Mouse (Mus musculus) lung, postnatal 4 days (tissue): ENCODE measurements around the gene Socs3.
A peak's percentile ranks its signal among the peaks of the same experiment; 100 is the strongest.

ENCODE experiments used
- DNase-seq, 2 experiments: peaks; one replicate each; pipeline ENCODE4 v3.0.0; 2021

Socs3 gene

GRCm38 (mm10) chr11:117969945-117970872 is at the start of gene Socs3:
Gene Socs3, minus strand, starts transcription at chr11:117970047.
- peak; percentile 91 to 95 for DNase-seq

DNA sequence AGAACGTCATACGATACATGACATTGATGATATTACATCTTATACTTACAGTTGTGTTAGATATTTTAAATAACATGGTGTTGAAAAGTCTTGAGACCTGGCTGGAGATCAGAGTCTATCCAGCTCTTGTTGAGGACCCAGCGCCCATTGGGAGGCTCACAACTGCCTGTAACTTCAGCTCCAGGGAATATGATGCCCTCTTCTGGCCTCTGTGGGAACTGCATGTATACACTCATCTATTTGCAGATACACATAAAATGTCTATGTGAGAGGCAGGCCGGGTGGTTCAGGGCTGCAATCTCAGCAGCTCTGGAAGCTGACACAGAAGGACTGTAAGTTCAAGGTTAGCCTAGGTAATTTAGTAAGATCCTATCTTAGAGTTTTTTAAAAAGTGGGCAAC is 48.5 kb upstream of the Socs3 start:
- peak in 1 of 2 experiments; percentile 24 for DNase-seq

DNA sequence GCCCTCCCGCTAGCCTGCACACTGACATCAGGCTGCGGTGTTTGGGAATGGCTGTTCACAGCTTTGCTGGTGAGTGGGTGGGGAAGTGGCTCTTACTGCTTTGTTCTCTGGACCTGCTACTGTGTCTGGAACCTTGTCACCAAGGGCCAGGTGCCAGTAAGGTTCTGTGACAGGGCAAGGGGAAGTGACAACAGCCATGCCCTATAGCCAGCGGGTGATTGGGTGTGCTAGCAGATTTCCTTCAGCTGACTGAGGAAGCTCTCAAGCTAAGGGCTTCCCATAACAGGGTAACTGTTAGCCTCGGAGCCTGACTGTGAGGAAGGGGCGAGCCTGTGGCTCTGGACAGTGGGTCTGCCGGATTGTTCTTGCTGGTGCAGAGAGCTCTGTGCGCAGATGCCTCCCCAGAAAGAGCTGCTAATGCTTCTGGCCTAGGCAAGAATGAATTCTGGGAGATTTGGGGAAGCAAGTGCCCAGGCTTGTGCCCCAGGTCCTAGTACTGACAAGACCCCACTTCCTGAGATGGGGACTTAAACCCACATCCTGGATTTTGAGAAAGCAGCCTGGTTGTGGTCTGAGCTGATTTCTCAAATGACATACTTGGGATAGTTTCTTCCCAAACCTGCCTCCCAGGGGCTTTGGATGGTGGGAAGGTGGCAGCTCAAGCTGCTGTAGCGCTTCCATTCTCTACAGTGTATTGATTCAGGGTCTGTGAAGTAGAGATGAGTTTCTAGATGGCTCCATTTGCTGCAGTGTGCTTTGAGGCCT is 45.7 kb upstream of the Socs3 start:
- DNase-seq = no peak

DNA sequence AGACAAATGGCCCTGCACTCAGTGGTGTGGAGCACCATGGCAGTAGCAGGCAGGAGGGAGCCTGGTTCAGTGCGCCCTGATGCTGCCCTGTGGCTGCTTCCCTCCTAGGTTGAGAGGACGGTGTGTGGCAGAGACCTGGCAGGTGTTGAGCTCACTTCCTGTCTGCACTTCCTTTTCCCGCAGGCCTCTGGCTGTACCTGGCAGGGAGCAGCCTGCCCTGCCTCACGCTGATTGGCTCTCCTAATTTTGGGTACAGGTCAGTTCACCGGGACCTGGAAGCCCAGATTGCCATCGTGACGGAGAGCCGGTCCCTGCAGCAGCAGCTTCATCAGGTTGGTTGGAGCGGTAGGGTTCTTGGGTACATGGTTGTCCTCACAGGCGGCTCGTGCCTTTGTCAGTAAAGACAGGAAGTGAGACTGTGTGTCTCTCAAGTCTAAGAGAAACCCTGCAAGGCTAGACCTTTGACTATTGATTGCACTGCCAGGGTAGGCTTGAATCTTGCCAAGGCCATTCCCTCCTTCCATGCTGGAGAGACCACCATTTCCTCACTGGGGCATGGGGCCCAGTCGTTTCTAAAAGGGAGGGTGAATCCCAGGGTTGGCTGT is 44.6 kb upstream of the Socs3 start:
- DNase-seq = peak in 1 of 2 experiments; percentile 16

- DNase-seq = no peak
Observed at GRCm38 (mm10) chr11:118013339-118013738, 43.5 kb upstream of the Socs3 start.

GRCm38 (mm10) chr11:118012595-118012994 is 42.7 kb upstream of the Socs3 start:
- no peak for DNase-seq

- no peak for DNase-seq
Observed at GRCm38 (mm10) chr11:118009865-118010571, 40.2 kb upstream of the Socs3 start.

DNA sequence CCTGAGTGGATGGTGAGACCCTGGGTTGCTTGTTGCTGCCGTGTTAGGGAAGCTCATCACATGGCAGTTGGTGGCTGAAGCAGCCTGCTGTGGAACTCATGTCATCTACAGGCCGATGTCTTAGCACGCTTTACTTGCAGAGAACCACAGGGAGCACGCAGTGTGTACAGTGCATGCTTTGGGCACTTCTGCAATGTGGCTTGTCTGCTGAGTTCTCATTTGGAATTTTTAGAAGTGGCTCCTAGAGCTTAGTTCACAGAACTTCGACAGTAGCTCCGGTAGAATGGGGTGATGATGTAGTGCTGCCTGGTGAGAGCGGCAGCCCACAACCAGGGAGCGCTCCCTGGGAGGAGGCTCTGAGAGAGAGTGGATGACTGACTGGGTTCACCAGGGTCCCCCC is 39.0 kb upstream of the Socs3 start:
- no peak for DNase-seq

DNA sequence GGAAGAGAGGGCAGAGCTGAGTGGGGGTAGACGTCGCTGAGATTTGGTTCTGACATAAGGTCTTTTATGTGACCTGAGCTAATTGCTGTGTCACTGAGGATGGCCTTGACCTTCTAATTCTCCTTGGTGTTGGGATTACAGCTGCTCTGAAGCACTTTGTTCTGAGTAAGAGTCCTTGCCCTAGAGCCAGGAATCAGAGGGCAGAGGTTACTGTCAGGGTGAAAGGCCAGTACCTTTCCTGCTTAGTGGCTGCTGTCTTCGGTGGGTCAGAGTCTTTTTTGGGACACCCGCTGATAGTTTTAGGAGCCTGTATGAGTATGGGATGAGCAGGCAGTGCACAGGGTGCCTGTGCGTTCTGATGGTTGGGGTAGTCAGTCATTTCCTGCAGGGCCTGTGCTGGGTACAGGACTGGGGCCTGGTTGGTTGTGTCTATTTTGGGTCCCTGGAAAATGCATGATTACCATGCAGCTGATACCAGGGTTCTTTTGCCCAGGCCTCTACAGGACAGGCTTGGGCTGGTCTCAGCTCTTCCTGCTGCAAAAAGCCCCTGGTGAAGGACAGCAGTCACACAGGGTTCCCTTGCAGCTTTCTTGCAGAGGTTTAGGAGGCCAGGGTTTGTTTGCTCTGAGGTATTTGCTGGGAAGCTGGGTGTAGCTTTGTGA is 38.4 kb upstream of the Socs3 start:
- no peak for DNase-seq

GRCm38 (mm10) chr11:118007460-118008143 is 37.8 kb upstream of the Socs3 start:
- DNase-seq = peak; percentile 34 to 57

DNA sequence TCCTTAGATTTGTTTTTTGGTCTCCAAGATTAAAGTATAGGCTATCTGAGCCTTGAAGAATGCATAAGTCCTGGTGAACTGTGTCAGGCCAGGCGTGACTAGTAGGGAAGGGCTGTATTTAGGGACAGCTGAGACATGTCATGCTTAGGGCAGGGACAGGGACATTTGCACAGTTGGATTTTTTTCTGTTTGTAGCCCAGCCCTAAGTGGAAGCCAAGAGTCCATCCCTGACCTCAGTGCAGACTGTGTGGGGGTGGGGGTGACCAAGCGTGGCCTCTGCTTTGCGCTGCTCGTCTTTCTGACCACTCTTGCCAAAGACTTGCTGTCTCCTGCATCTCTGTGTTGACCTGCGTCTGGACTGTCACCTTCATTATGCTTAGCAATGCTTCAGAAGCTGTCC is 34.4 kb upstream of the Socs3 start:
- peak; percentile 23 to 55 for DNase-seq

GRCm38 (mm10) chr11:118003718-118004117 is 33.9 kb upstream of the Socs3 start:
- DNase-seq = peak in 1 of 2 experiments; percentile 57

DNA sequence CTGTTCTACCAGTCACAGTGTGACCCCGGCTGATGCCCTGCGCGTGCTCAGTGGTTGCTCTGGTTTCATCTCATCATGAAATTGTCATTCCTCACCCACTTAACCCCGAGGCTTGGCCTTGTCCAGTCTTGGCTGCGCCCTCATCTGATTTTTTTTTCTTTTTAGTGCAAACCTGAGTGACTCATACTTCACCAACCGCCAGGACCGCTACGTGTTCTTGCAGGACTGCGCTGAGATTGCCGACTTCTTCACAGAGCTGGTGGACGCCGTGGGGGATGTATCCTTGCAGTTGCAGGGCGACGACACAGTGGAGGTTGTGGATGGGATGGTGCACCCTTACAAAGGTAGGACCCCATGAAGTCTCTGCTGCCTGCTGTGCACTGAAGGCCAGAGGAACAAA is 33.3 kb upstream of the Socs3 start:
- no peak for DNase-seq

DNA sequence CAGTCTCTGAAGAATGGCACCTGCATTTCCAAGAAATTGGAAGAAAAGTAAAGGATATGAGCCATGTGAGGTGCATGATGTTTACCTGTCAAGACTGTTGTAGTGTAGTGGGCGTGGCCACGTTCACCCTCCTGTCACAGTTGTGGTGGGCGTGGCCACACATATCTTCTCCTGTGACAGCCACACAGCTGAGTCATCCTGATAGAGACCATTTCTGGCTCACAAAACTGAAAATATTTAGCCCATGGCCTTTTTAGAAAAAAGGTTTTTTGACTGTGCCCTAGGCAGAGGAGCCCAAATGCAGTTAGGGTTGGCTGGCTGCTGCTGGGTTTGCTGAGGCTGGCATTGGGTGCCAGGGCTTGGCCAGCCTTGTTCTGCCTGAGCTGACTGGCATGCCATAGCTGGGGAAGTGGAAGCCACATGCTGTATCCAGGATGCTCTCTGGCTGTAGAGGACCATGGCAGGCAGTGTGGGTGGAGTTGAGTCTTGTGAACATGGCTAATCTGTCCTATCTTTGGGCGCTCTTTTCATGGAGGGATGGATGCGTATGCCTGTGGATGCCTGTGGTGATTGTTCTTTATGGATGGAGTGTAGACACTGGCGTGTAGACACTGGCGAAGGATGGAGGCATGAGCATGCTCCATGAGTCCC is 30.8 kb upstream of the Socs3 start:
- no peak for DNase-seq

DNA sequence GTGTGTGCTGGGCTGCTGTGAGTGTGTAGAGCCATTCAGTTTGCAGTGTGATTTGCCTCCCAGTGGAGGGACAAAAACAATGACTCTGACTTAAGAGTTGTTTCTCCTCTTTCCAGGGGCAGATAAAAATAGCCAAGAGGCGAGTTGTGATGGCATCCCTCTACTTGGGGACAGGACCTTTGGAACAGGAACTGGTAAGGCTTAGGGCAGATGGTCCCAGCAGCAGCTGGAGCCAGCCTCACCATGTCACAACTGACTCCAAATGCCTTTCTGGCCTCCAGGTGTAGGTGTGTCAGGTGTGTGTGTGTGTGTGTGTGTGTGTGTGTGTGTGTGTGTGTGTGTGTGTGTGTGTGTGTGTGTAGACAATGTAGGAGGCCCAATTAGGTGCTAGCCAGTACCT is 30.2 kb upstream of the Socs3 start:
- DNase-seq = no peak

- DNase-seq = no peak
Observed at GRCm38 (mm10) chr11:117999260-117999934, 29.6 kb upstream of the Socs3 start.

DNA sequence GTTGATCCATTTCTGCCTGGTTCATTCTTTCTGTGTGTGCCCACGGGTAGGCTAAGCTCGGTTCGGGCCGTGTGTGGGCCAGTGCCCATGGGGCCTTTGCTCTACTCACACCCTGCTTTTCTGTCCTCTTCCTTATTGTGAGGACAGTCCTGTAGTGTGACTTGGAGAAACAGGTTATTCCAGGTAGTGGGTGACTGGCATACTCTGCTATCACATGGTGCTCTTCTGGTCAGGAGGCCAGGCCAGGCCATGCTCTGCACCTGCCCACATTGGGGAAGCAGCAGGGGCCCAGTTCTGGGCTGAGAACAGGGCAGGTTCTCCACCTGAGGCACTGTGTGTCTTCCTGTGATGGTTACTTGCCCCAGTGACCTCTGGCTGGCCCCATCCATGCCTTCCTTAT is 28.5 kb upstream of the Socs3 start:
- DNase-seq = no peak

DNA sequence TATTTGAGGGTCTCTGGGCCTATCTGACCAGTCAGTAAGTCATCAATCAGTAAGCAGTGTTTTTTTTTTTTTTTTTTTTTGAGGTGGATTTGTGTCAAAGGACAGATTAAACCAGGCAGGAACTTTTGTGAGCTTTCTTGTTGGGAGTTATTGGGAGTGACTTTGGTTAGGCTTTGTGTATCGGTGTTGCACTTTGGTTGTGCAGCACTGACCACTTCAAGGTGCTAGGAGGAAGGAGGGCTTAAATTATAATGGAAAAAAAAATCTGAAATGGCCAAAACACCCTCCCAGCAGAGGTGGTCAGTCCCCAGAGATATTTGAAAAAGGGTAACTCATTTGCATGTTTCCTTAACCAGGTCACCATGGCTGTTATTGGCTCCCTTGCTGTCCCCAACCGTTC is 27.2 kb upstream of the Socs3 start:
- no peak for DNase-seq

GRCm38 (mm10) chr11:117996066-117996465 is 26.2 kb upstream of the Socs3 start:
- DNase-seq = no peak

GRCm38 (mm10) chr11:117995661-117996060 is 25.8 kb upstream of the Socs3 start:
- no peak for DNase-seq
